Mouse (Mus musculus) CH12.LX (cell line): ENCODE measurements at regions not wholly inside any gene's neighbourhood (a gene's known extent, or its start where the extent isn't known, plus 50 kb on each side); places are given as distances from the start of the nearest gene placed in this dataset.

ENCODE experiments used
- DNase-seq: peaks from one replicate; pipeline ENCODE4 v3.0.0-alpha.2; 2013; ENCODE audit errors: extremely low read depth
- H3K27ac ChIP-seq: 2 replicates; pipeline ENCODE4 v1.5.1; 2012; ENCODE audit warnings: low read depth, mild to moderate bottlenecking, control low read depth, moderate library complexity; ENCODE audit not compliant: insufficient read depth
- H3K27me3 ChIP-seq: replicated peaks from 2 replicates; pipeline ENCODE3; 2012; ENCODE audit warnings: inconsistent platforms
- H3K36me3 ChIP-seq, 2 experiments: replicated peaks in 1 of 2; 2 replicates each; pipeline versions ENCODE3 to v1.6.1; 2012; ENCODE audit warnings: inconsistent platforms in 1 of 2, low read length in 1 of 2, mild to moderate bottlenecking in 1 of 2, mixed read lengths in 1 of 2, moderate library complexity in 1 of 2; ENCODE audit not compliant: control insufficient read depth in 1 of 2, insufficient read depth in 1 of 2
- H3K4me1 ChIP-seq, 2 experiments: 2 replicates each; pipeline ENCODE4 v1.6.1; 2012; ENCODE audit warnings: inconsistent platforms in 1 of 2, moderate library complexity in 1 of 2; ENCODE audit not compliant: insufficient read depth in 2 of 2, control insufficient read depth in 1 of 2
- H3K4me2 ChIP-seq: 2 replicates; pipeline ENCODE4 v1.6.1; 2012; ENCODE audit warnings: low read depth, mild to moderate bottlenecking, control low read depth; ENCODE audit not compliant: poor library complexity, insufficient read depth, severe bottlenecking
- H3K4me3 ChIP-seq, 3 experiments: fragments of 150-350 bp in 1 of 3; sonication (generic) in 1 of 3; replicated peaks in 1 of 3; 2 replicates each; pipeline versions ENCODE3 to v1.5.1; 2011 to 2012; ENCODE audit warnings: low read depth in 2 of 3, low read length in 2 of 3, mild to moderate bottlenecking in 2 of 3, moderate library complexity in 2 of 3, control low read depth in 1 of 3, improper control_type of control experiment in 1 of 3, inconsistent platforms in 1 of 3, mixed read lengths in 1 of 3; ENCODE audit not compliant: poor library complexity in 1 of 3
- H3K79me2 ChIP-seq: replicated peaks from 2 replicates; pipeline ENCODE4 v1.6.1; 2012; ENCODE audit warnings: mild to moderate bottlenecking, moderate library complexity; ENCODE audit not compliant: control insufficient read depth, poor library complexity, insufficient read depth, severe bottlenecking; ENCODE audit errors: extremely low read depth
- H3K9ac ChIP-seq: 2 replicates; pipeline ENCODE4 v1.6.1; 2012; ENCODE audit warnings: low read depth, mild to moderate bottlenecking, control low read depth, moderate library complexity; ENCODE audit not compliant: insufficient read depth
- H3K9me3 ChIP-seq: replicated peaks from 2 replicates; pipeline ENCODE3; 2012; ENCODE audit warnings: low read length, inconsistent platforms, mixed read lengths
- BHLHE40 ChIP-seq: IDR thresholded peaks from 2 replicates; pipeline ENCODE4 v1.6.1; 2011; ENCODE audit warnings: mild to moderate bottlenecking, low read depth, low read length, improper control_type of control experiment
- CHD1 ChIP-seq: IDR thresholded peaks from 2 replicates; pipeline ENCODE4 v1.6.1; 2012; ENCODE audit warnings: low read depth, low read length, improper control_type of control experiment, inconsistent platforms
- CHD2 ChIP-seq: IDR thresholded peaks from 2 replicates; pipeline ENCODE4 v1.6.1; 2011; ENCODE audit warnings: low read length, improper control_type of control experiment
- E2F4 ChIP-seq: IDR thresholded peaks from 2 replicates; pipeline ENCODE4 v1.6.1; 2011; ENCODE audit warnings: low read depth, low read length, improper control_type of control experiment; ENCODE audit not compliant: insufficient replicate concordance
- ELF1 ChIP-seq: IDR thresholded peaks from 2 replicates; pipeline ENCODE4 v1.6.1; 2014; ENCODE audit warnings: low read depth, mild to moderate bottlenecking, inconsistent platforms, low read length, improper control_type of control experiment
- EP300 ChIP-seq: IDR thresholded peaks from 2 replicates; pipeline ENCODE4 v1.6.1; 2011; ENCODE audit warnings: low read length, improper control_type of control experiment
- GABPA ChIP-seq: IDR thresholded peaks from 2 replicates; pipeline ENCODE4 v1.6.1; 2012; ENCODE audit warnings: low read depth, low read length, improper control_type of control experiment, inconsistent platforms; ENCODE audit not compliant: insufficient replicate concordance
- HCFC1 ChIP-seq: IDR thresholded peaks from 2 replicates; pipeline ENCODE4 v1.6.1; 2012; ENCODE audit warnings: low read depth, mild to moderate bottlenecking, inconsistent platforms, low read length, improper control_type of control experiment
- IRF4 ChIP-seq: IDR thresholded peaks from 2 replicates; pipeline ENCODE4 v1.6.1; 2014; ENCODE audit warnings: low read depth, mild to moderate bottlenecking, inconsistent platforms, low read length, improper control_type of control experiment
- JUND ChIP-seq: conservative IDR thresholded peaks from 2 replicates; pipeline ENCODE4 v1.6.1; 2011; ENCODE audit warnings: low read depth, low read length, improper control_type of control experiment
- KAT2A ChIP-seq: IDR thresholded peaks from 2 replicates; pipeline ENCODE4 v1.6.1; 2012; ENCODE audit warnings: low read length, improper control_type of control experiment, inconsistent platforms; ENCODE audit not compliant: insufficient replicate concordance
- MAFK ChIP-seq: IDR thresholded peaks from 2 replicates; pipeline ENCODE4 v1.6.1; 2011; ENCODE audit warnings: low read length, improper control_type of control experiment; ENCODE audit not compliant: insufficient replicate concordance
- MAX ChIP-seq: IDR thresholded peaks from 2 replicates; pipeline ENCODE4 v1.6.1; 2011; ENCODE audit warnings: low read length, improper control_type of control experiment
- MAZ ChIP-seq: IDR thresholded peaks from 2 replicates; pipeline ENCODE4 v1.6.1; 2012; ENCODE audit warnings: low read depth, mild to moderate bottlenecking, inconsistent platforms, low read length, improper control_type of control experiment, moderate library complexity
- MEF2A ChIP-seq: IDR thresholded peaks from 2 replicates; pipeline ENCODE4 v1.6.1; 2014; ENCODE audit warnings: low read depth, mild to moderate bottlenecking, inconsistent platforms, low read length, improper control_type of control experiment, borderline replicate concordance
- NRF1 ChIP-seq: IDR thresholded peaks from 2 replicates; pipeline ENCODE4 v1.6.1; 2014; ENCODE audit warnings: low read depth, mild to moderate bottlenecking, inconsistent platforms, low read length, improper control_type of control experiment, moderate library complexity
- PAX5 ChIP-seq: IDR thresholded peaks from 2 replicates; pipeline ENCODE4 v1.6.1; 2012; ENCODE audit warnings: low read length, inconsistent platforms, mixed read lengths
- SIN3A ChIP-seq: IDR thresholded peaks from 2 replicates; pipeline ENCODE4 v1.6.1; 2012; ENCODE audit warnings: low read length, improper control_type of control experiment, inconsistent platforms
- UBTF ChIP-seq: IDR thresholded peaks from 2 replicates; pipeline ENCODE4 v1.6.1; 2012; ENCODE audit warnings: low read depth, mild to moderate bottlenecking, inconsistent platforms, low read length, improper control_type of control experiment, moderate library complexity
- ZC3H11A ChIP-seq: IDR thresholded peaks from 2 replicates; pipeline ENCODE4 v1.6.1; 2012; ENCODE audit warnings: low read depth, mild to moderate bottlenecking, inconsistent platforms, low read length, improper control_type of control experiment
- ZMIZ1 ChIP-seq: IDR thresholded peaks from 2 replicates; pipeline ENCODE4 v1.6.1; 2012; ENCODE audit warnings: low read depth, mild to moderate bottlenecking, inconsistent platforms, low read length, improper control_type of control experiment
- ZNF384 ChIP-seq: IDR thresholded peaks from 2 replicates; pipeline ENCODE4 v1.6.1; 2012; ENCODE audit warnings: low read depth, low read length, improper control_type of control experiment, inconsistent platforms
- dilution Hi-C: fragments of 300-500 bp; cut with MboI; formaldehyde crosslinking; loops from 2 replicates; pipeline ENCODE4 v1.14.3; 2020; ENCODE audit warnings: low sequenced_read_pairs; ENCODE audit not compliant: extremely low pct_unique_long_range_greater_than_20kb, extremely low pct_ligation_motif_present
- in situ Hi-C: fragments of 300-500 bp; cut with MboI; formaldehyde crosslinking; loops from 3 replicates; pipeline ENCODE4 v1.14.3; 2019; ENCODE audit warnings: low sequenced_read_pairs, low pct_ligation_motif_present, low pct_unique_long_range_greater_than_20kb, mixed read lengths

DNA sequence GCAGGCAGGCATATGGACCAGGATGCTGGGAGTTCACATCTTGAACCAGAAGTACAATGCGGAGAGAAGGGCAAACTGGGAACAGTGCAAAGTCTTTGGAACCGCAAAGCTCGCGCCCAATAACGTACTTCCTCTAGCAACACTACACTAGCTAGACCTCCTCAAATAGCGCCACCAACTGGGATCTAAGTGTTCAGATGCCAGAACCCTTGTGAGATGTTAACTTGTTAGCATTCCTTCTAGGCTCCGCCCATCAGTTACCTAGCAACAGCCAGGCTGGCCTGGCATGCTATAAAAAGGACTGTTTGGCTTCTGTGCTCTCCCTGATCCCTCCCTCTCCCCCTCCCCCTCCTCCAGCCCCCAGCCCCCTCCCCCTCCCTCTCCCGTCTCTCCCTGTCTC lies 182.3 kb upstream of the Jmjd1c start:
- H3K9ac ChIP-seq: no peak overlapping the region
- dilution Hi-C loops (no loop called here), in situ Hi-C loops (loop anchor here (25.0 kb wide), 1 partner anchor 174 kb away; the partner anchor contains the start of genes Jmjd1c and Reep3)
- H3K4me1 ChIP-seq: peaks cover 4 to 52% of the 10 kb centered on the region in 2 experiments; a peak in 3 of 4 replicates
- H3K79me2 ChIP-seq: no peaks in the 10 kb centered on the region
- no peak overlapping the region for H3K27ac ChIP-seq
- DNase-seq: no peak
- no peaks in the 10 kb centered on the region for H3K36me3 ChIP-seq
- H3K4me3 ChIP-seq: no peak overlapping the region
- H3K9me3 ChIP-seq: peaks cover 4% of the 10 kb centered on the region
- TF ChIP-seq IRF4 (no peak), HCFC1 (no peak), E2F4 (no peak), ZNF384 (no peak)
- H3K4me2 ChIP-seq: no peak overlapping the region
- no peaks in the 10 kb centered on the region for H3K27me3 ChIP-seq

DNA sequence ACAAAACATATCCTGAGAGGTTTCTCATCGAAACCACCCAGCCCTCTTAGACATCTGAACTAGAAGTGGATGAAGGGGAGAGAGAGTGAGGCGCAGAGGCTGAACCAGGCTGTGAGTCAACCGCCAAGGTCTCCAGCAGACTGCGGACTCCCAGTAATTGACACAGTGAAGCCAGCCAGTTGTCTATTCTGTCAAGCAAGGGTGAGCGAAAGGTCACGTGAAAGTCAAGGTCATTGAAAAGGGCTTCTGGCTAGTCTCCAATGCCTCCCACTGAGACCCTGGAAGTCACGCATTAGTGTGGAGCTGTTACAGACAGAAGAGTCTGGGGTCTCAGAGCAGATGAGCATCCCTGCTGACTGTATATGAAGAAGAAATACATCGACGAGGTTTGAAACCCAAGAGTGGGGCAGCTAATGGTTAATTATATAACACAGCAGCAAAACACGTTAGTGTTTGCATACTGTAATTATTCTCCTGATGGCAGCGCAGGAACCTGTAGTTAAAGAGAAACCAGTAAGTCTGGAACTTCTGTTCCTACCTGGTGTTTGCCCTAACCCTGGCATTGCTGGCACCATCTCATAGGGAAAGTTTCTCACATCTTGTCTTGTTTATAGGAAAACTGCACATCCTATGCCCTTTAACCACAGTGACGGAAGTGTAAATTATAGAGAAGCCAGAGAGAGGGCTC lies 181.5 kb upstream of the Jmjd1c start:
- no peak for DNase-seq
- in situ Hi-C loops: loop anchor here (25.0 kb wide), 1 partner anchor 173 kb away; the partner anchor contains the start of genes Jmjd1c and Reep3
- TF ChIP-seq KAT2A: no peak
- no peak for TF ChIP-seq JUND
- TF ChIP-seq ZMIZ1: no peak
- TF ChIP-seq SIN3A: no peak
- TF ChIP-seq CHD1: no peak
- no peak for TF ChIP-seq NRF1
- no peak for TF ChIP-seq EP300
- no peak for TF ChIP-seq UBTF
- TF ChIP-seq CHD2: no peak
- TF ChIP-seq BHLHE40: no peak
- no peak for TF ChIP-seq ZNF384
- no peak for TF ChIP-seq MAZ
- TF ChIP-seq ELF1: no peak
- TF ChIP-seq MEF2A: no peak
- TF ChIP-seq MAX: no peak
- TF ChIP-seq PAX5: no peak
- no peak for TF ChIP-seq GABPA
- TF ChIP-seq ZC3H11A: no peak
- TF ChIP-seq MAFK: no peak

More for the DNA sequence above, 181.5 kb upstream of the Jmjd1c start:
- Histone ChIP-seq H3K79me2 (no peaks in the 10 kb centered on the region), H3K4me2 (peak overlapping the region; percentile 79; the same call in 1 of the 2 replicates), H3K27me3 (no peaks in the 10 kb centered on the region), H3K27ac (no peak overlapping the region), H3K9ac (peak overlapping the region; percentile 84; the same call in 1 of the 2 replicates), H3K36me3 (no peaks in the 10 kb centered on the region), H3K4me3 (no peak overlapping the region), H3K4me1 (peaks cover 4 to 45% of the 10 kb centered on the region in 2 experiments; a peak in 3 of 4 replicates), H3K9me3 (peaks cover 5% of the 10 kb centered on the region)
- dilution Hi-C loops: no loop called here
